11 mouse cellular contexts compared by ENCODE assay signal in genomic region chr6:67015739-67016519, GRCm38 (mm10). TPM values are rescaled to one million over a fixed set of nuclear protein-coding genes. Genes with fewer than 3 reads are reported as not detected.
DNase-seq lines count a peak whose midpoint lies in the region; ATAC-seq and TF ChIP-seq lines count a peak whose summit lies in the region.
"Had no signal": no experiment of that assay in that cellular context is flagged by ENCODE, and none has a peak within 500 bp of the region (broad histone marks: within the 10 kb centered on the region; RNA-seq: fewer than 3 reads in every experiment).

No protein-coding gene starts in this region.

- no peak overlapping the region for H3K9ac ChIP-seq in kidney, postnatal 0 days (ENCODE audit: low read depth, low read length)
- no peak overlapping the region for H3K9ac ChIP-seq in intestine, embryonic 14.5 days (ENCODE audit: low read length)
- no peak overlapping the region for H3K9ac ChIP-seq in hindbrain, embryonic 14.5 days

- 32% methylated on average over 8 of the region's 8 CpGs for WGBS in kidney, postnatal 0 days
- WGBS in intestine, embryonic 14.5 days = 37% methylated on average over 8 of the region's 8 CpGs
- 87% methylated on average over 8 of the region's 8 CpGs for WGBS in hindbrain, embryonic 14.5 days

- peak; percentile 56 for DNase-seq in kidney, postnatal 0 days (ENCODE audit: low spot score)
- DNase-seq in kidney, adult 18-20 months = no peak
- DNase-seq in gastrocnemius, adult 2 months = peak; percentile 55
- DNase-seq in intestine, embryonic 14.5 days (ENCODE audit: low spot score) = no peak
- peak; percentile 59 for DNase-seq in lung, postnatal 14 days
- DNase-seq in hindbrain, embryonic 14.5 days (ENCODE audit: low spot score) = no peak
- DNase-seq in testis, postnatal 14 days (ENCODE audit: low spot score) = no peak
- no peak for DNase-seq in retina, postnatal 1 day
- DNase-seq: adrenal gland, adult 8-10 months; thymus, postnatal 14 days had no signal

- TF ChIP-seq CTCF in kidney, postnatal 0 days (IDR thresholded peaks at IDR 0.05; ENCODE audit: low read depth) = no peak
- TF ChIP-seq CTCF in gastrocnemius, adult 2 months (IDR thresholded peaks at IDR 0.05) = no peak

- no peak overlapping the region for H3K4me2 ChIP-seq in kidney, postnatal 0 days (ENCODE audit: low read length)
- H3K4me2 ChIP-seq in intestine, embryonic 14.5 days (ENCODE audit: low read length) = no peak overlapping the region
- no peak overlapping the region for H3K4me2 ChIP-seq in hindbrain, embryonic 14.5 days (replicated peaks)

- ATAC-seq in kidney, postnatal 0 days (replicated peaks; ENCODE audit: low FRiP score, low read depth) = no peak
- 0 out of 2 replicates have a peak, but pooled peaks have one; percentile 18 for ATAC-seq in intestine, embryonic 14.5 days (replicated peaks; ENCODE audit: low FRiP score, low TSS enrichment, low read depth)
- ATAC-seq in hindbrain, embryonic 14.5 days (ENCODE audit: low FRiP score) = no peak
- ATAC-seq: Patski had no signal

- H3K4me3 ChIP-seq in kidney, postnatal 0 days (replicated peaks; ENCODE audit: low read depth, low read length) = no peak overlapping the region
- H3K4me3 ChIP-seq in gastrocnemius, adult 2 months = no peak overlapping the region
- H3K4me3 ChIP-seq in intestine, embryonic 14.5 days (ENCODE audit: low read depth, low read length) = no peak overlapping the region
- no peak overlapping the region for H3K4me3 ChIP-seq in hindbrain, embryonic 14.5 days (replicated peaks; ENCODE audit: low read length)

- H3K36me3 ChIP-seq in kidney, postnatal 0 days (ENCODE audit: insufficient read depth, low read length) = peaks cover 12% of the 10 kb centered on the region; the same call in 1 of the 2 replicates
- peaks cover 10% of the 10 kb centered on the region; the same call in 1 of the 2 replicates for H3K36me3 ChIP-seq in intestine, embryonic 14.5 days (ENCODE audit: control insufficient read depth, insufficient read depth, low read length)
- no peaks in the 10 kb centered on the region for H3K36me3 ChIP-seq in hindbrain, embryonic 14.5 days (replicated peaks; ENCODE audit: control insufficient read depth, insufficient read depth)

- H3K27ac ChIP-seq in kidney, postnatal 0 days = peak overlapping the region; percentile 50; the same call in 1 of the 2 replicates
- peak overlapping the region; percentile 36; the same call in 1 of the 2 replicates for H3K27ac ChIP-seq in gastrocnemius, adult 2 months
- no peak overlapping the region; the same call in 1 of the 2 replicates for H3K27ac ChIP-seq in intestine, embryonic 14.5 days (ENCODE audit: low read depth)
- H3K27ac ChIP-seq in hindbrain, embryonic 14.5 days = no peak overlapping the region

- peaks cover 14% of the 10 kb centered on the region; the same call in 1 of the 2 replicates for H3K4me1 ChIP-seq in kidney, postnatal 0 days (replicated peaks; ENCODE audit: insufficient read depth, low read length)
- H3K4me1 ChIP-seq in intestine, embryonic 14.5 days (replicated peaks; ENCODE audit: control insufficient read depth, insufficient read depth, low read length) = peaks cover 20% of the 10 kb centered on the region
- no peaks in the 10 kb centered on the region for H3K4me1 ChIP-seq in hindbrain, embryonic 14.5 days (replicated peaks; ENCODE audit: control insufficient read depth, insufficient read depth, low read length)

- no peaks in the 10 kb centered on the region for H3K27me3 ChIP-seq in kidney, postnatal 0 days (ENCODE audit: insufficient read depth, low read length)
- H3K27me3 ChIP-seq in intestine, embryonic 14.5 days (replicated peaks; ENCODE audit: control insufficient read depth, insufficient read depth, low read length) = no peaks in the 10 kb centered on the region
- no peaks in the 10 kb centered on the region for H3K27me3 ChIP-seq in hindbrain, embryonic 14.5 days (ENCODE audit: control insufficient read depth, insufficient read depth, low read length)
- H3K27me3 ChIP-seq: Patski had no signal

- H3K9me3 ChIP-seq in kidney, postnatal 0 days (replicated peaks; ENCODE audit: low read length) = no peaks in the 10 kb centered on the region
- H3K9me3 ChIP-seq in intestine, embryonic 14.5 days (ENCODE audit: control insufficient read depth, low read length) = no peaks in the 10 kb centered on the region
- no peaks in the 10 kb centered on the region for H3K9me3 ChIP-seq in hindbrain, embryonic 14.5 days (ENCODE audit: control insufficient read depth, low read length)

- intact Hi-C loops in gastrocnemius, adult 2 months (cut with DNase I) = no loop called here

RNA-seq across cellular contexts. Expression of gene Gadd45a, which starts 21.3 kb away (rescaled TPM):
- polyA plus RNA-seq in kidney, postnatal 0 days (2015; fragmentation: Nextera tagmentation; extraction: Ambion mirVana) = 66.5 and 70.7 TPM in 2 replicates
- total RNA-seq in gastrocnemius, adult 2 months (2021) = 10 to 100 TPM; 27.6 to 38.9 TPM
- polyA plus RNA-seq in intestine, embryonic 14.5 days (2014; fragmentation: Nextera tagmentation; extraction: Ambion mirVana) = 21.3 and 26.2 TPM in 2 replicates
- 14.1 and 14.8 TPM in 2 replicates for polyA plus RNA-seq in hindbrain, embryonic 14.5 days (2014; fragmentation: Nextera tagmentation; extraction: Ambion mirVana)

Comparison
In these comparisons a context has a peak if more than half of its experiments do, and no peak if none do; other contexts are left out.
1. DNase-seq: peak in kidney, postnatal 0 days (single experiment), gastrocnemius, adult 2 months (single experiment) and lung, postnatal 14 days (single experiment); none in kidney, adult 18-20 months (single experiment), intestine, embryonic 14.5 days (single experiment), hindbrain, embryonic 14.5 days (single experiment), testis, postnatal 14 days (single experiment) and retina, postnatal 1 day (single experiment).
2. H3K27ac ChIP-seq: peak in kidney, postnatal 0 days (single experiment) and gastrocnemius, adult 2 months (single experiment); none in intestine, embryonic 14.5 days (single experiment) and hindbrain, embryonic 14.5 days (single experiment).